Mouse (Mus musculus) heart, embryonic 16.5 days (tissue): ENCODE data around the gene Aqp11. TPM values are rescaled to one million over a fixed set of nuclear protein-coding genes. Genes with fewer than 3 reads are reported as not detected.

Experiments
- ATAC-seq: fragments of 200-750 bp; cut with Nextera tagmentation; replicated peaks from 2 replicates; pipeline ENCODE4 v1.8.0; 2017; ENCODE audit warnings: moderate number of reproducible peaks; ENCODE audit not compliant: insufficient read depth, low FRiP score; ENCODE audit errors: extremely low read depth
- H3K27ac ChIP-seq: fragments of 300-500 bp; sonication (generic); 2 replicates; pipeline ENCODE4 v1.5.1; 2014; ENCODE audit warnings: mild to moderate bottlenecking, low read length, control low read depth, moderate library complexity
- H3K27me3 ChIP-seq: fragments of 300-500 bp; sonication (generic); 2 replicates; pipeline ENCODE4 v1.6.1; 2014; ENCODE audit warnings: low read length, mixed read lengths; ENCODE audit not compliant: control insufficient read depth, insufficient read depth
- H3K36me3 ChIP-seq: fragments of 300-500 bp; sonication (generic); 2 replicates; pipeline ENCODE4 v1.6.1; 2014; ENCODE audit not compliant: control insufficient read depth, insufficient read depth
- H3K4me1 ChIP-seq: fragments of 300-500 bp; sonication (generic); 2 replicates; pipeline ENCODE4 v1.6.1; 2014; ENCODE audit warnings: low read length, mixed read lengths; ENCODE audit not compliant: control insufficient read depth, insufficient read depth
- H3K4me2 ChIP-seq: fragments of 300-500 bp; sonication (generic); 2 replicates; pipeline ENCODE4 v1.6.1; 2014; ENCODE audit warnings: low read depth, mild to moderate bottlenecking, control low read depth, low read length
- H3K4me3 ChIP-seq: fragments of 300-500 bp; sonication (generic); 2 replicates; pipeline ENCODE4 v1.5.1; 2014; ENCODE audit warnings: mild to moderate bottlenecking, control low read depth, low read length
- H3K9ac ChIP-seq: fragments of 300-500 bp; sonication (generic); 2 replicates; pipeline ENCODE4 v1.6.1; 2014; ENCODE audit warnings: low read length, control low read depth
- H3K9me3 ChIP-seq: fragments of 300-500 bp; sonication (generic); replicated peaks from 2 replicates; pipeline ENCODE4 v1.6.1; 2016; ENCODE audit warnings: low read length; ENCODE audit not compliant: control insufficient read depth
- WGBS: fragments of 180-500 bp; shearing (Covaris S2); extraction: QIAGEN DNeasy Blood & Tissue Kit; methylation state at CpG from one replicate; pipeline ENCODE4 v1.1.7; 2014; 5-methylcytosine and 5-hydroxymethylcytosine counted together
- polyA plus RNA-seq: library from polyadenylated mRNA; unstranded; fragments of >200 nt; fragmentation: Nextera tagmentation; extraction: Ambion mirVana; gene quantifications from 2 replicates; pipeline ENCODE4 v1.2.1, GENCODE M21; 2015

The Aqp11 gene
- 11.4 and 22.6 TPM in 2 replicates for polyA plus RNA-seq

DNA sequence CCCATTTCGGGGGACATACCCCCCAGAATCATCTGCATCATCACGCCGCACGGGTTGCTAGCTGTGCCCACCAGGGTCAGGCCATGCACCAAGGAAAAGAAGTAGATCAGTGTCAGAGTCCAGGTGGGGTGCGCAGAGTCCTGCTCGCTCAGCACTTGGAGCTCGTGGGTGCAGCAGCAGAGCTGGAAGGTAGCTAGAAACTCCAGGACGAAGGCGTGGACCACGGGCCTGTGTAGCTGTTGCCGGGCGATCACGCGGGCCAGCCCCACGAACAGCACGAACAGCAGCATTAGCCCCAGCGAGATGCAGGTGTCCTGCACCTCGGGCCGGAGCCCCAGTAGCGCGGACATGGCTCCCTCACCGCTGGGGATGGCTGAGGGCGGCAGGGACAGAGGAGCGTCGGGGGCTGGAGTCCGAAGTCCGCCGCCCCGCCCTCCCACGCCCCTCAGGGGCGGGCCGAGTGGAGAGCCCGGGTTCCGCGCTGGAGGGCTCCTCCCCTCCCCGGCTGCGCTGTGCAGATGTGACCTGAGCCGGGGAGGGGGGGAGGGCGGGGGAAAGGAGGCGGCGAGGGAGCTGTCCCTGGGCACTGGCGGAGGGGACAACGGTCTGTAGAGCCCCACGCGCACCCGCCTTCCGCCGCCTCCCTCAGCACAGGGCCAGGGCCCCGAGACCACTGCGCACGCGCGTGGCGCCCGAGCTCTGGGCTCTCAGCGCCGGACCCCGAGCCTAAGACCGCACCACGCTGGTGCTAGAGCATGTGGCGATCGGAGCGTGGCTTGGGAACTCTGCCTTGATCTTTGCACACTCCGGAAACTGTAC, at the start of gene Aqp11:
Gene Aqp11 (minus strand): TSS at position 652 of the 819 bp plus-strand sequence.
- Histone ChIP-seq H3K4me3 (peak within 1 kb of the TSS; percentile 75), H3K4me1 (peaks cover 6% of the 10 kb centered on the region; the same call in 1 of the 2 replicates), H3K36me3 (no peaks in the 10 kb centered on the region), H3K9ac (peak within 1 kb of the TSS; percentile 78), H3K4me2 (peak within 1 kb of the TSS; percentile 99), H3K27me3 (no peaks in the 10 kb centered on the region), H3K9me3 (no peaks in the 10 kb centered on the region), H3K27ac (peak within 1 kb of the TSS; percentile 30; the same call in 1 of the 2 replicates)
- WGBS: under 1% methylated on average over 58 of the region's 64 CpGs
- ATAC-seq: peak; percentile 98

DNA sequence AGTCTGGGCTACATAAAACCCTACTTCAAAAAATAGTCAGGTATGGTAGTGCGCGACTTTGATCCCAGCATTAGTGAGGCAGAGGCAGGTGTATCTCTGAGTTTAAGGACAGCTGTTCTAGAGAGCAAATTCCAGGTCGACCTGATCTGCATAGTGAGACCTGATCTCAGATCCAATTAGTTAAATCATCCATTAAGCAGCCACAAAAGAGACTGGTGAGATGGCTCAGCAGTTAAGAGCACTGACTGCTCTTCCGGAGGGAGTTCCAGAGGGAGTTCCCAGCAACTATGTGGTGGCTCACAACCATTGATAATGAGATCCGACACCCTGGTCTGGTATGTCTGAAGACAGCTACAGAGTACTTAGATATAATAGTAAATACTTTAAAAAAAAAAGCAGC, 45.4 kb upstream of the Aqp11 start:
- 57% methylated on average over 5 of the region's 5 CpGs for WGBS

DNA sequence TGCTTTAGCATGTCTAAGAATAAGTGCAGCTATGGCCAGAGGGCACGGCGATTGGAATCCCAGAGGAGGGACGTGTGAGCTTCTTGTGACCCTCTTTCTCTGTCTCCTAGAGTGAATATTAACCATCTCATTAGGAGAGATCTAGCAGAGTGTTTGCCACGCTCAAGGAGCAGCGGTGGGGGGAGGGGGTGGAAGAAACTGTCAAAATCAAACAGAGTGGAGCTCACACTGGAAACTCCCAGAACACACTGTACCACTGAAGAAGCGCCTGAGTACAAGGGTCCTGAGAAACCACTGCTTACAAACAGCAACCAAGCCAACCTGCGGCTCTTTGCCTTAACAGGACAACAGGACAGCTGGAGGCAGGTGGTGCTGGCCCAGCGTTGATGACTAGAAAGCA, 43.4 kb upstream of the Aqp11 start:
- WGBS: 66% methylated on average over 8 of the region's 8 CpGs
- Histone ChIP-seq H3K36me3 (no peaks in the 10 kb centered on the region), H3K4me1 (no peaks in the 10 kb centered on the region), H3K4me2 (no peak overlapping the region), H3K9ac (no peak overlapping the region), H3K27me3 (peaks cover 7% of the 10 kb centered on the region), H3K27ac (no peak overlapping the region), H3K4me3 (no peak overlapping the region), H3K9me3 (no peaks in the 10 kb centered on the region; the same call in 1 of the 2 replicates)
- ATAC-seq: no peak

More for the DNA sequence above, 45.4 kb upstream of the Aqp11 start:
- H3K4me2 ChIP-seq: no peak overlapping the region
- H3K4me3 ChIP-seq: no peak overlapping the region
- H3K27ac ChIP-seq: no peak overlapping the region
- no peak for ATAC-seq
- no peak overlapping the region for H3K9ac ChIP-seq
- peaks cover 2% of the 10 kb centered on the region; the same call in 1 of the 2 replicates for H3K4me1 ChIP-seq
- H3K9me3 ChIP-seq: no peaks in the 10 kb centered on the region; the same call in 1 of the 2 replicates
- H3K27me3 ChIP-seq: peaks cover 9% of the 10 kb centered on the region
- no peaks in the 10 kb centered on the region for H3K36me3 ChIP-seq

DNA sequence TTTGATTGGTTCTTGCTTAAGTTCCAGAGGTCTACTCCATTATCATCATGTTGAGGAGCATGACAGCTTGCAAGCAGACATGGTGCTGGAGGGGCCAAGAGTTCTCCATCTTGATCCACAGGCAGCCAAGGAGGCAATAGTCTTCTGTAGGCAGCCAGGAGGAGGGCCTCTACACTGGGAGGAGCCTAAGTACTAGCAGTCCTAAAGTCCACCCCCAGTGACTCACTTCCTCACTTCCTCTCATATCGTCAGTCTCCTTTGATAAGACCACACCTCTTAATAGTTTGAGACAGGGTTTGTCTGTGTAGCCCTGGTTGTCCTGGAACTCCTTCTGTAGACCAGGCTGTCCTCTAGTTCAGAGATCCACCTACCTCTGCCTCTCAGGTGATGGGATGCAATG, 42.7 kb upstream of the Aqp11 start:
- 48% methylated on average over 1 of the region's 1 CpGs for WGBS
- Histone ChIP-seq H3K4me2 (no peak overlapping the region), H3K27me3 (peaks cover 4% of the 10 kb centered on the region), H3K9ac (no peak overlapping the region), H3K9me3 (no peaks in the 10 kb centered on the region; the same call in 1 of the 2 replicates), H3K27ac (no peak overlapping the region), H3K4me1 (no peaks in the 10 kb centered on the region), H3K4me3 (no peak overlapping the region), H3K36me3 (no peaks in the 10 kb centered on the region)
- no peak for ATAC-seq

DNA sequence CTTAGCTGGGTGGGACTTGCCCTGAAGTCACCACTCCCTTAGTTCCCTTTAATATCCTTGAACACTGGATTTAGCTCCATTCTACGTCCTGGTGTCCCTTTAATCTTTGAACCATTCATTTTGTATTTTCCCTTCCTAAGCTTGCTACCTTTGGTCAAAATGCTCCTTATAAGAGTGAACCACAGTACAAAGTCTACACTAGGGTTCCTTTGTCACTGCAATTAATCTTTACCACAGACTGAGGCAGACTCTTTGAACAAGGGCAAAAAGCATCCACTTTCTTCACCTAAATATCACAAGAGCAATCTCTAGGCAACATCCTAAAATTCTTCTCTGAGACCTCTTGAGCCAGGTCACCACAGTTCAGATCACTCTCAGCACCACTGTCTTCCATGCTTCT, 42.1 kb upstream of the Aqp11 start:
- H3K9me3 ChIP-seq: no peaks in the 10 kb centered on the region; the same call in 1 of the 2 replicates
- H3K4me1 ChIP-seq: no peaks in the 10 kb centered on the region
- no peak for ATAC-seq
- no peak overlapping the region for H3K4me3 ChIP-seq
- H3K27ac ChIP-seq: no peak overlapping the region
- no peak overlapping the region for H3K9ac ChIP-seq
- peaks cover 4% of the 10 kb centered on the region; the same call in 1 of the 2 replicates for H3K27me3 ChIP-seq
- no peaks in the 10 kb centered on the region for H3K36me3 ChIP-seq
- H3K4me2 ChIP-seq: no peak overlapping the region
- 87% methylated on average over 1 of the region's 1 CpGs for WGBS

DNA sequence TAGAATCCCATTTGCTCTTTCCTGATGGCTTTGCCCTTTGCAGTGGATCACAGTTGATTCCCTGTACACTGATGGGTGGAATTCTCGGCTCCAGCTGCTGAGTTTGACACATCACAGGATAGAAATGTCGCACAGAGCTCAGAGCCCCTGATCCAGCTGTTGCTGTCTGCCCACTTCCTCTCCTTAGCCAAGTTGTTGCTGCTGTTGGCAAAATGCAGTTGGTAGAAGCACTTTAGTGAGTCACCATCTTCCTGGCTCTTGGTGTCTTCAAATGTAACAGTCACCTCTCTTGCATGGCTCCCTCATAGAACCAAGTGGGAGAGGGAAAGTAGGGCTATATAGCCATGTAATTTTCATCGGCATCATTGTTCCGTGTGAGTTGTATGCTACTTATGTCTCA, 39.1 kb upstream of the Aqp11 start:
- H3K27me3 ChIP-seq: no peaks in the 10 kb centered on the region
- WGBS: 85% methylated on average over 4 of the region's 4 CpGs

DNA sequence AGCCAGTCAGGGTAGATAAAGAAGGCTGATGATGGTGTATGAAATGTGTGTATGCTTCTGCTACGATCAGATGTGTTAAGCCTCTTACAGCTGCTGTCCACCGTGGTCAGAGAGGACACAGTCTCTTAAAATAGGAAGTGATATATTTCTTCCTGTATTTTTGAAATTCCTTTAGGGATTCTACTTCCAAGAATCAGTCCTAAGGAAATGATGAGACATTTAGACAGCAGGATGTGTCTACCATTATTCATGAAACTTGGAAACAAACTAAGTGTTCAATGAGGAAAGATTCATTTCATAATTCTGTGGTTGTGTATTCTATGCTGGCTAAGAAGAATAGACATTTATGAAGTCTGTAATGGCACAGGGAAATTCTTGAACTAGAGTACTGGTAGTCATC, 37.8 kb upstream of the Aqp11 start:
- Histone ChIP-seq H3K9ac (no peak overlapping the region), H3K9me3 (no peaks in the 10 kb centered on the region; the same call in 1 of the 2 replicates), H3K4me1 (no peaks in the 10 kb centered on the region), H3K27ac (no peak overlapping the region), H3K4me3 (no peak overlapping the region), H3K36me3 (no peaks in the 10 kb centered on the region), H3K4me2 (no peak overlapping the region), H3K27me3 (no peaks in the 10 kb centered on the region)
- WGBS: 56% methylated on average over 2 of the region's 2 CpGs
- no peak for ATAC-seq

More for the DNA sequence above, 39.1 kb upstream of the Aqp11 start:
- no peak overlapping the region for H3K27ac ChIP-seq
- ATAC-seq: no peak
- no peak overlapping the region for H3K9ac ChIP-seq
- no peak overlapping the region for H3K4me3 ChIP-seq
- H3K9me3 ChIP-seq: no peaks in the 10 kb centered on the region; the same call in 1 of the 2 replicates
- H3K36me3 ChIP-seq: no peaks in the 10 kb centered on the region
- no peak overlapping the region for H3K4me2 ChIP-seq
- H3K4me1 ChIP-seq: no peaks in the 10 kb centered on the region

DNA sequence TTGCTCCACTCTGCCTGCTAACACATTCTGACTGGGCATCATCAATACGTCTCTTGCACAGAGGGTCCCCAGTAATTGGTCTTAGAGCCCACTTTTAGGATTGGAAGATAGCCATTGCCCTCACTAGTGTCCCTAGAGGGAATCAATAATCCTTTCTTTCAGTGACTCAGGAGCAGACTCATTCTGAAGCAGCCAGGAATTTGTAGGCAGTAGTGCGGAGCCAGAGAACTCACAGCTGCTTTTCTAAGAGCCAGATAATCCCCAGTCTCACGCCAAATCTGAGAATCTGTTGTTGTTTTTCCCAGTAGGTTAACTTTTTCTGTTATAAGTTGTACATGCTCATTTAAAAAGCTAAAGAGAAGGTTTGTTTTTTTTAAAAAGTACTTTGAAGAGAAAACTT, 37.3 kb upstream of the Aqp11 start:
- Histone ChIP-seq H3K4me1 (no peaks in the 10 kb centered on the region), H3K27me3 (no peaks in the 10 kb centered on the region), H3K36me3 (no peaks in the 10 kb centered on the region), H3K4me2 (no peak overlapping the region), H3K9me3 (no peaks in the 10 kb centered on the region), H3K27ac (no peak overlapping the region), H3K4me3 (no peak overlapping the region), H3K9ac (no peak overlapping the region)
- WGBS: 45% methylated on average over 3 of the region's 3 CpGs
- ATAC-seq: no peak

DNA sequence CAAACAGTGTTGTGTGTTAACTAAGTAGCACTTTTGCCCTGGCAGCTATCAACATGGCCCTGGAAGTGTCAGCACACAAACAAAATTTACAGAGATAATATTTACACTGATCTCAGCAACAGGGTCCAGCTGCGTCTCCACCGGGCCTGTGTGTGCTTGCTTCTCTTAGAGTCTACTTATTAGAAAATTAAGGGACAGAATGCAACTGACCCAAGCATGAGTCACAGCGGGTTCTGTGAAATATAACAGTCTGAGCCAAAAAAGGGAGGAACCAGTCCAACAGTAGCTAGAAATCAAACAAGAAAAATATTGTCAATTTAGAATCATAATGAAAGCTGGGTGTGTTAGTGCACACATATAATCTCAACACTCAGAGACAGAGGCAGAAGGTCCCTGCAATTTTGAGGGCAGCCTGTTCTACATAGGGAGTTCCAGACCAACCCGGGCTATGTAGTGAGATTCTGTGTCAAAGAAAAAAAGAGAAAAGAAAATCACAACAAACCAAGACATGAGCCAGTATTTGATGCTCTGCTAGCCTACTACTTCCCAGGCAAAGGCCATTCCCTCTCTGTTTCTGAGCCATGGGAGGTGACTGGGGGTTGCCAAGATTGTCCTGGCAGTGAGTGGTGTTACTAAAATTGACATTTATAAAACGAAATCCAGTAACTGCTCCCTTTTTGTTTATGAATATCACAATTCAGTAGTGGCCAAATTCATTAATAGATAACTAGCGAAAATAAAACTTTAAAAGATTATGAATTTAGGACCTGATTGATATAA, 32.9 kb upstream of the Aqp11 start:
- Histone ChIP-seq H3K4me1 (no peaks in the 10 kb centered on the region), H3K9ac (no peak overlapping the region), H3K4me2 (no peak overlapping the region), H3K27me3 (no peaks in the 10 kb centered on the region), H3K27ac (no peak overlapping the region), H3K36me3 (no peaks in the 10 kb centered on the region), H3K4me3 (no peak overlapping the region), H3K9me3 (no peaks in the 10 kb centered on the region)
- no peak for ATAC-seq
- 63% methylated on average over 6 of the region's 6 CpGs for WGBS
